Mouse (Mus musculus) CH12.LX (cell line): ENCODE data around the gene Acvr2b. TPM values are rescaled to one million over a fixed set of nuclear protein-coding genes. Genes with fewer than 3 reads are reported as not detected.

ENCODE experiments used
- DNase-seq: peaks from one replicate; pipeline ENCODE4 v3.0.0-alpha.2; 2013; ENCODE audit errors: extremely low read depth
- H3K27ac ChIP-seq: 2 replicates; pipeline ENCODE4 v1.5.1; 2012; ENCODE audit warnings: low read depth, mild to moderate bottlenecking, control low read depth, moderate library complexity; ENCODE audit not compliant: insufficient read depth
- H3K27me3 ChIP-seq: replicated peaks from 2 replicates; pipeline ENCODE3; 2012; ENCODE audit warnings: inconsistent platforms
- H3K36me3 ChIP-seq, 2 experiments: replicated peaks in 1 of 2; 2 replicates each; pipeline versions ENCODE3 to v1.6.1; 2012; ENCODE audit warnings: inconsistent platforms in 1 of 2, low read length in 1 of 2, mild to moderate bottlenecking in 1 of 2, mixed read lengths in 1 of 2, moderate library complexity in 1 of 2; ENCODE audit not compliant: control insufficient read depth in 1 of 2, insufficient read depth in 1 of 2
- H3K4me1 ChIP-seq, 2 experiments: 2 replicates each; pipeline ENCODE4 v1.6.1; 2012; ENCODE audit warnings: inconsistent platforms in 1 of 2, moderate library complexity in 1 of 2; ENCODE audit not compliant: insufficient read depth in 2 of 2, control insufficient read depth in 1 of 2
- H3K4me2 ChIP-seq: 2 replicates; pipeline ENCODE4 v1.6.1; 2012; ENCODE audit warnings: low read depth, mild to moderate bottlenecking, control low read depth; ENCODE audit not compliant: poor library complexity, insufficient read depth, severe bottlenecking
- H3K4me3 ChIP-seq, 3 experiments: fragments of 150-350 bp in 1 of 3; sonication (generic) in 1 of 3; replicated peaks in 1 of 3; 2 replicates each; pipeline versions ENCODE3 to v1.5.1; 2011 to 2012; ENCODE audit warnings: low read depth in 2 of 3, low read length in 2 of 3, mild to moderate bottlenecking in 2 of 3, moderate library complexity in 2 of 3, control low read depth in 1 of 3, improper control_type of control experiment in 1 of 3, inconsistent platforms in 1 of 3, mixed read lengths in 1 of 3; ENCODE audit not compliant: poor library complexity in 1 of 3
- H3K79me2 ChIP-seq: replicated peaks from 2 replicates; pipeline ENCODE4 v1.6.1; 2012; ENCODE audit warnings: mild to moderate bottlenecking, moderate library complexity; ENCODE audit not compliant: control insufficient read depth, poor library complexity, insufficient read depth, severe bottlenecking; ENCODE audit errors: extremely low read depth
- H3K9ac ChIP-seq: 2 replicates; pipeline ENCODE4 v1.6.1; 2012; ENCODE audit warnings: low read depth, mild to moderate bottlenecking, control low read depth, moderate library complexity; ENCODE audit not compliant: insufficient read depth
- H3K9me3 ChIP-seq: replicated peaks from 2 replicates; pipeline ENCODE3; 2012; ENCODE audit warnings: low read length, inconsistent platforms, mixed read lengths
- BHLHE40 ChIP-seq: IDR thresholded peaks from 2 replicates; pipeline ENCODE4 v1.6.1; 2011; ENCODE audit warnings: mild to moderate bottlenecking, low read depth, low read length, improper control_type of control experiment
- CTCF ChIP-seq, 2 experiments: IDR thresholded peaks in 1 of 2; conservative IDR thresholded peaks in 1 of 2; 2 replicates each; pipeline ENCODE4 v1.5.1; 2011 to 2012; ENCODE audit warnings: low read depth in 2 of 2, low read length in 2 of 2, improper control_type of control experiment in 1 of 2, inconsistent platforms in 1 of 2, mild to moderate bottlenecking in 1 of 2, moderate library complexity in 1 of 2
- E2F4 ChIP-seq: IDR thresholded peaks from 2 replicates; pipeline ENCODE4 v1.6.1; 2011; ENCODE audit warnings: low read depth, low read length, improper control_type of control experiment; ENCODE audit not compliant: insufficient replicate concordance
- ELF1 ChIP-seq: IDR thresholded peaks from 2 replicates; pipeline ENCODE4 v1.6.1; 2014; ENCODE audit warnings: low read depth, mild to moderate bottlenecking, inconsistent platforms, low read length, improper control_type of control experiment
- ETS1 ChIP-seq: conservative IDR thresholded peaks from 2 replicates; pipeline ENCODE4 v1.6.1; 2012; ENCODE audit warnings: low read depth, mild to moderate bottlenecking, inconsistent platforms, low read length, improper control_type of control experiment, moderate library complexity
- IRF4 ChIP-seq: IDR thresholded peaks from 2 replicates; pipeline ENCODE4 v1.6.1; 2014; ENCODE audit warnings: low read depth, mild to moderate bottlenecking, inconsistent platforms, low read length, improper control_type of control experiment
- JUN ChIP-seq: IDR thresholded peaks from 2 replicates; pipeline ENCODE4 v1.6.1; 2011; ENCODE audit warnings: low read depth, mild to moderate bottlenecking, low read length, improper control_type of control experiment, moderate library complexity; ENCODE audit not compliant: insufficient read depth
- KAT2A ChIP-seq: IDR thresholded peaks from 2 replicates; pipeline ENCODE4 v1.6.1; 2012; ENCODE audit warnings: low read length, improper control_type of control experiment, inconsistent platforms; ENCODE audit not compliant: insufficient replicate concordance
- MAFK ChIP-seq: IDR thresholded peaks from 2 replicates; pipeline ENCODE4 v1.6.1; 2011; ENCODE audit warnings: low read length, improper control_type of control experiment; ENCODE audit not compliant: insufficient replicate concordance
- MAX ChIP-seq: IDR thresholded peaks from 2 replicates; pipeline ENCODE4 v1.6.1; 2011; ENCODE audit warnings: low read length, improper control_type of control experiment
- MEF2A ChIP-seq: IDR thresholded peaks from 2 replicates; pipeline ENCODE4 v1.6.1; 2014; ENCODE audit warnings: low read depth, mild to moderate bottlenecking, inconsistent platforms, low read length, improper control_type of control experiment, borderline replicate concordance
- MYC ChIP-seq: IDR thresholded peaks from 2 replicates; pipeline ENCODE4 v1.6.1; 2011; ENCODE audit warnings: low read depth, mild to moderate bottlenecking, improper control_type of control experiment, low read length
- NRF1 ChIP-seq: IDR thresholded peaks from 2 replicates; pipeline ENCODE4 v1.6.1; 2014; ENCODE audit warnings: low read depth, mild to moderate bottlenecking, inconsistent platforms, low read length, improper control_type of control experiment, moderate library complexity
- PAX5 ChIP-seq: IDR thresholded peaks from 2 replicates; pipeline ENCODE4 v1.6.1; 2012; ENCODE audit warnings: low read length, inconsistent platforms, mixed read lengths
- RAD21 ChIP-seq: IDR thresholded peaks from 2 replicates; pipeline ENCODE4 v1.6.1; 2011; ENCODE audit warnings: low read depth, mild to moderate bottlenecking, low read length, improper control_type of control experiment, moderate library complexity
- SMC3 ChIP-seq: IDR thresholded peaks from 2 replicates; pipeline ENCODE4 v1.6.1; 2011; ENCODE audit warnings: low read depth, low read length, improper control_type of control experiment
- TBP ChIP-seq: conservative IDR thresholded peaks from 2 replicates; pipeline ENCODE4 v1.6.1; 2011; ENCODE audit warnings: low read depth, low read length, improper control_type of control experiment
- TCF12 ChIP-seq: IDR thresholded peaks from 2 replicates; pipeline ENCODE4 v1.6.1; 2014; ENCODE audit warnings: low read depth, mild to moderate bottlenecking, inconsistent platforms, low read length, improper control_type of control experiment
- UBTF ChIP-seq: IDR thresholded peaks from 2 replicates; pipeline ENCODE4 v1.6.1; 2012; ENCODE audit warnings: low read depth, mild to moderate bottlenecking, inconsistent platforms, low read length, improper control_type of control experiment, moderate library complexity
- ZC3H11A ChIP-seq: IDR thresholded peaks from 2 replicates; pipeline ENCODE4 v1.6.1; 2012; ENCODE audit warnings: low read depth, mild to moderate bottlenecking, inconsistent platforms, low read length, improper control_type of control experiment
- ZKSCAN1 ChIP-seq: IDR thresholded peaks from 2 replicates; pipeline ENCODE4 v1.6.1; 2012; ENCODE audit warnings: low read depth, inconsistent platforms, low read length, improper control_type of control experiment, borderline replicate concordance
- ZMIZ1 ChIP-seq: IDR thresholded peaks from 2 replicates; pipeline ENCODE4 v1.6.1; 2012; ENCODE audit warnings: low read depth, mild to moderate bottlenecking, inconsistent platforms, low read length, improper control_type of control experiment
- dilution Hi-C: fragments of 300-500 bp; cut with MboI; formaldehyde crosslinking; loops from 2 replicates; pipeline ENCODE4 v1.14.3; 2020; ENCODE audit warnings: low sequenced_read_pairs; ENCODE audit not compliant: extremely low pct_unique_long_range_greater_than_20kb, extremely low pct_ligation_motif_present
- in situ Hi-C: fragments of 300-500 bp; cut with MboI; formaldehyde crosslinking; loops from 3 replicates; pipeline ENCODE4 v1.14.3; 2019; ENCODE audit warnings: low sequenced_read_pairs, low pct_ligation_motif_present, low pct_unique_long_range_greater_than_20kb, mixed read lengths
- polyA plus RNA-seq: library from polyadenylated mRNA; unstranded; fragments of >175 nt; gene quantifications from 2 replicates; pipeline ENCODE4 v1.2.1, GENCODE M21; 2012; ENCODE audit warnings: low read depth; ENCODE audit not compliant: insufficient read length
- total RNA-seq, 2 experiments: library from RNA; depleted of rRNA; stranded (reverse); fragments of 300-350 nt in 1 of 2; fragments of >200 nt in 1 of 2; gene quantifications; 2 replicates each; pipeline ENCODE4 v1.2.3; 2012 to 2014

Gene Acvr2b
- total and polyA plus RNA-seq, 3 experiments = 0.30 to 1.5 (median 0.66) TPM

GRCm38 (mm10) chr9:119469691-119470353 is 67.9 kb downstream of the Acvr2b start:
- Histone ChIP-seq H3K79me2 (no peaks in the 10 kb centered on the region), H3K4me1 (peaks cover 2 to 13% of the 10 kb centered on the region in 2 experiments), H3K4me3 (no peak overlapping the region), H3K9ac (no peak overlapping the region)
- TF ChIP-seq BHLHE40 (no peak), MYC (no peak), MAX (no peak), TCF12 (no peak), IRF4 (no peak), ELF1 (no peak), UBTF (no peak), ZMIZ1 (no peak), ZC3H11A (no peak), CTCF (conservative IDR thresholded peaks at IDR 0.05 in 1 of 2, IDR thresholded peaks at IDR 0.05 in 1 of 2; ENCODE audit: low read depth in 2 of 2, low read length in 2 of 2) (no peak), ZKSCAN1 (no peak), RAD21 (no peak), SMC3 (no peak), MAFK (no peak), JUN (no peak), PAX5 (no peak), MEF2A (no peak)
- TF ChIP-seq, all 38 proteins: peak for 0
- H3K27me3 ChIP-seq = no peaks in the 10 kb centered on the region
- H3K9me3 ChIP-seq = no peaks in the 10 kb centered on the region
- dilution Hi-C loops (no loop called here), in situ Hi-C loops (loop anchor here (10.0 to 25.0 kb wide), 2 partner anchors 285 to 417 kb away; partner anchors contain the start of gene Wdr48)
- H3K4me2 ChIP-seq = no peak overlapping the region
- peaks cover 13 to 52% of the 10 kb centered on the region in 2 experiments for H3K36me3 ChIP-seq
- H3K27ac ChIP-seq = no peak overlapping the region
- no peak for DNase-seq

- TF ChIP-seq ETS1 (no peak), MEF2A (no peak), NRF1 (no peak), JUN (no peak), E2F4 (no peak), IRF4 (no peak), MAFK (no peak), KAT2A (no peak), TBP (no peak)
- H3K27ac ChIP-seq = no peak overlapping the region
- peaks cover 2 to 13% of the 10 kb centered on the region in 2 experiments for H3K4me1 ChIP-seq
- in situ Hi-C loops (loop anchor here (25.0 kb wide), 1 partner anchor 415 kb away; the partner anchor contains the start of gene Wdr48), dilution Hi-C loops (no loop called here)
- H3K4me2 ChIP-seq = no peak overlapping the region
- H3K9ac ChIP-seq = no peak overlapping the region
- no peak for DNase-seq
- no peaks in the 10 kb centered on the region for H3K9me3 ChIP-seq
- peaks cover 0 to 28% of the 10 kb centered on the region in 2 experiments for H3K36me3 ChIP-seq
- no peaks in the 10 kb centered on the region for H3K27me3 ChIP-seq
- no peaks in the 10 kb centered on the region for H3K79me2 ChIP-seq
- no peak overlapping the region for H3K4me3 ChIP-seq
Measured at GRCm38 (mm10) chr9:119472412-119472918, 70.5 kb downstream of the Acvr2b start.
